Mouse (Mus musculus) fibroblast of lung, adult 2 months (primary cell): ENCODE data around the gene Pnp.
"Not testable (repeated sequence)": the region's sequence is repeated elsewhere in the genome, so short reads cannot be mapped to it uniquely, and the experiment has no call there.

Source experiments
- DNase-seq: peaks from one replicate; pipeline ENCODE4 v3.0.0-alpha.2; 2011; ENCODE audit warnings: low read depth

Pnp gene

DNA sequence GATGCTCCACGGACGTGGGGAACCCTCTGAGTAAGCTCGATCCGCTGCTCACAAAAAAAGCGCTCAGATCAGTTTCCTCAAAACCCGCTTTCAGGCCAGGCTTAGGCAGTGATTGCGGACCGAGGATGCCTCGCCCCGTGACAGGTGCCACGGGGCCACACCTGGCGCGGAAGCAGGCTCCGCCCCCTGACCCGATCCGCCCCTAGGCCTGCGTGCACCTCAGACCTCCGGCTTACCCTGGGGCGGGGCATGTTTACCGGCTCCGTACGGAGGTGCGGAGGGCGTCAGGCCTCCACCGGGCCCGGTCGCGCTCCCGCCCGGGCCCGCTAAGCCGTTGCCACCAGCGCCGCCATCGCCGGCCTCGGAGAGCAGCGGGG lies 517 bp upstream of the Pnp start:
- no peak for DNase-seq

DNA sequence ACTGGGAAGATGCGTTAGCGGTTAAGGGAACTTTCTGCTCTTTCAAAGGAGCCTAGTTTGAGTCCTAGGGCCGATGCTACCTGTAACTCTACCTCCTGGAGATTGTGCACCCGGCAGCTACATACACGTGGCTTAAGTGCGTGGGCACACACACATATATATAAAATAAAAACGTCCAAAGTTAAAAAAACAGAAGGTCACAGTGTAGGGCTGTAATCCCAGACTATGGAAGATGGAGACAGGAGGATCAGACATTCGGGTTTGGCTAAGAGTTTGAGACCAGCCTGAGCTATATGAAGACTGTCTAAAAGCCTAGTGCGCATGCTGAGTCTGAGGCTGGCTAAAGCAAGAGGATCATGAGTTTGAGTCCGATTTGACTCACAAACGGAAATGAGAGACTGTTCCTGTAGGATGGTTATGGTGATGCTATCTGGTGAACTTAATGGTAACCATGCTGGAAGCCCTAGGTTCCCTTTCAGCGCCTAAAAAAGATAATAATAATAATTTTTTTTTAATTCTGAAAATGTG lies 675 bp downstream of the Pnp start:
- DNase-seq = no peak

DNA sequence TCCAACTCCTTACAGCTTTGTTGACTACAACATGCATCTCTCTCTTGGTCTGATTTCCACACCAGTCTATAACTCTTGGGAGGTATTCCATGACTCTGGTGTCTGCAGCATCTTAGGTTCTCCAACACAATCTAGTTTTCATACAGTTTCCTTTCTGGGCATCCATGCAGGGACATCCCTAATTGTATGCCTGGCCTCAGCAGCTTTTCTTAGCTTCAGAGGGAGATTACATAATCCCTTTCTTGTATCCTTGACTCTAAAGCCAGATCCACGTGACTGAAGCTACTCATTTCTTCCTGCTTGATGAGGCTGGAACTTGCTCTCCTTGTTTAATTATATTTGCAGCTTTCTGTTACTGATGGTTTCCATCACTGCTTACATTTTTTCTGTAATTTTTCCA lies 5.8 kb downstream of the Pnp start:
- DNase-seq = no peak

GRCm38 (mm10) chr14:50938119-50938908 lies 7.4 kb downstream of the Pnp start:
- DNase-seq = no peak

- DNase-seq = no peak
These were observed 8.1 kb downstream of the Pnp start for GRCm38 (mm10) chr14:50938940-50939339.

- peak; percentile 93 for DNase-seq
These were observed 13.2 kb downstream of the Pnp start, which contains the start of gene Gm49342 for GRCm38 (mm10) chr14:50943932-50944667. TSS of gene Gm49342 (plus strand) at chr14:50944517.

- not testable (repeated sequence) for DNase-seq
These were observed 13.8 kb downstream of the Pnp start for GRCm38 (mm10) chr14:50944668-50945033.

DNA sequence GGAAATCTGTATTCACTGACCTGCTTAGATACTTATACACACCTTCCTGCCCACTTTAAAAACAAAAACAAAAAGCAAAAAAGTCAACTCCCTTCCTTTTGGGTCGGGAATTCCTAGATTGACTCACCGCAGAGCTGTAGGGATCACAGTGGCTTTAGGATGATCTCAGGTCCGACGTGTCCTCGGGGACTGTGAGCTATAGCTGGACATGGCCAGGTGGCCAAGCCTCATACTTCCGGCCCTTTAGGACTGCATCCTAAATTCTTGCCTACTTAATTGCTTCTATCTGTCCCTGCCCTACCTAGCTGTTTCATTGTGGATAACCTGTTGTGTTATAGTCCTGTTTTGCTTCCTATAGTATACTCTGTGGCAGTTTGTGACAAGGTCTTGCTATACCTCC lies 14.2 kb downstream of the Pnp start:
- not testable (repeated sequence) for DNase-seq

DNA sequence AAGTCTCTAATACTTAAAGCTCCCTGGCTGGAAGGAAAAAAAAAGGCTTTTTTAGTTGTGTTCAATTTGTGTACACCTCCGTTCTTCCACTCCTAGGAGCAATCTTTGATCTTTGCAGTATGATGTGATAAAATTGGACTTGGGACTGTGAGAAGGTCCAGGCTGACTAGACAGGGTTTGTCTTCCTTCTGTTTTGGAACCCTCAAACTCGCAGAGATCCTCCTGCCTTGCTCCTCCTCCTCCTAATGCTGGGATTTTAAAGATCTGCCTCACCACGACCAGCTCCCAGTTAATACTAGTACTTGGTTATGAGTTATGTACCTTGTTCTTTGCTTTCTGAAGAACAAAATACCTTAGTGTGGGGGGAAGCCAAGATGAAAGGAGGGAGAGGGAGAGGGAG lies 14.6 kb downstream of the Pnp start:
- not testable (repeated sequence) for DNase-seq

GRCm38 (mm10) chr14:50955487-50955886 lies 24.6 kb downstream of the Pnp start:
- no peak for DNase-seq

GRCm38 (mm10) chr14:50955942-50956508 lies 25.1 kb downstream of the Pnp start, which contains the start of gene Pnp2:
TSS of gene Pnp2 (plus strand) at chr14:50955992.
- not testable (repeated sequence) for DNase-seq

GRCm38 (mm10) chr14:50956724-50957123 lies 25.8 kb downstream of the Pnp start:
- DNase-seq = not testable (repeated sequence)

- not testable (repeated sequence) for DNase-seq
These were observed 26.3 kb downstream of the Pnp start for GRCm38 (mm10) chr14:50957146-50957545.

- not testable (repeated sequence) for DNase-seq
These were observed 27.6 kb downstream of the Pnp start for GRCm38 (mm10) chr14:50958289-50958995.

- DNase-seq = no peak
These were observed 37.5 kb downstream of the Pnp start for GRCm38 (mm10) chr14:50968216-50968980.

- DNase-seq = no peak
These were observed 38.2 kb downstream of the Pnp start for GRCm38 (mm10) chr14:50969041-50969440.

- peak; percentile 58 for DNase-seq
These were observed 39.0 kb downstream of the Pnp start for GRCm38 (mm10) chr14:50969558-50970544.

DNA sequence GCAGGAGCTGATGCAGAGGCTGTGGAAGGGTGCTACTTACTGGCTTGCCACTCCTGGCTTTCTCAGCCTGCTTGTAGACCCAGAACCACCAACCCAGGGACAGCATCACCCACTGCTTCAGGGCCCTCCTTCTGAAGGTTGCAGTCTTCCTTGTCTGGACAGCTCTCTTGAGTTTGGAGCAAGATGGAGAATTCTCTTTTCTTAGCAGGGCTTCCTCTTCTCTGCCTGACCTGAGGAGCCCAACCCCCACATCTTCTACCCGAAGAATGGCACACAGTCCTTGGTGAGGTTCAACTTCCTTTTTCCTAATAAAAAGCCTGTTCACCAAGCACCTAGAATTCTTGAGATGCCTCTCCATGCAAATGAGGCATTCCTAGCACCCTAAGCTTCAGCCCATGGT lies 39.9 kb downstream of the Pnp start:
- DNase-seq = no peak

- not testable (repeated sequence) for DNase-seq
These were observed 42.2 kb downstream of the Pnp start for GRCm38 (mm10) chr14:50973054-50973453.

GRCm38 (mm10) chr14:50973700-50974099 lies 42.8 kb downstream of the Pnp start:
- no peak for DNase-seq
